Mouse (Mus musculus) CH12.LX (cell line): Measurements from ENCODE around the gene Mctp2. TPM values are rescaled to one million over a fixed set of nuclear protein-coding genes. Genes with fewer than 3 reads are reported as not detected.
A peak's percentile ranks its signal among the peaks of the same experiment; 100 is the strongest.

ENCODE experiments used
- DNase-seq: peaks from one replicate; pipeline ENCODE4 v3.0.0-alpha.2; 2013; ENCODE audit errors: extremely low read depth
- H3K27ac ChIP-seq: 2 replicates; pipeline ENCODE4 v1.5.1; 2012; ENCODE audit warnings: low read depth, mild to moderate bottlenecking, control low read depth, moderate library complexity; ENCODE audit not compliant: insufficient read depth
- H3K27me3 ChIP-seq: replicated peaks from 2 replicates; pipeline ENCODE3; 2012; ENCODE audit warnings: inconsistent platforms
- H3K36me3 ChIP-seq, 2 experiments: replicated peaks in 1 of 2; 2 replicates each; pipeline versions ENCODE3 to v1.6.1; 2012; ENCODE audit warnings: inconsistent platforms in 1 of 2, low read length in 1 of 2, mild to moderate bottlenecking in 1 of 2, mixed read lengths in 1 of 2, moderate library complexity in 1 of 2; ENCODE audit not compliant: control insufficient read depth in 1 of 2, insufficient read depth in 1 of 2
- H3K4me1 ChIP-seq, 2 experiments: 2 replicates each; pipeline ENCODE4 v1.6.1; 2012; ENCODE audit warnings: inconsistent platforms in 1 of 2, moderate library complexity in 1 of 2; ENCODE audit not compliant: insufficient read depth in 2 of 2, control insufficient read depth in 1 of 2
- H3K4me2 ChIP-seq: 2 replicates; pipeline ENCODE4 v1.6.1; 2012; ENCODE audit warnings: low read depth, mild to moderate bottlenecking, control low read depth; ENCODE audit not compliant: poor library complexity, insufficient read depth, severe bottlenecking
- H3K4me3 ChIP-seq, 3 experiments: fragments of 150-350 bp in 1 of 3; sonication (generic) in 1 of 3; replicated peaks in 1 of 3; 2 replicates each; pipeline versions ENCODE3 to v1.5.1; 2011 to 2012; ENCODE audit warnings: low read depth in 2 of 3, low read length in 2 of 3, mild to moderate bottlenecking in 2 of 3, moderate library complexity in 2 of 3, control low read depth in 1 of 3, improper control_type of control experiment in 1 of 3, inconsistent platforms in 1 of 3, mixed read lengths in 1 of 3; ENCODE audit not compliant: poor library complexity in 1 of 3
- H3K79me2 ChIP-seq: replicated peaks from 2 replicates; pipeline ENCODE4 v1.6.1; 2012; ENCODE audit warnings: mild to moderate bottlenecking, moderate library complexity; ENCODE audit not compliant: control insufficient read depth, poor library complexity, insufficient read depth, severe bottlenecking; ENCODE audit errors: extremely low read depth
- H3K9ac ChIP-seq: 2 replicates; pipeline ENCODE4 v1.6.1; 2012; ENCODE audit warnings: low read depth, mild to moderate bottlenecking, control low read depth, moderate library complexity; ENCODE audit not compliant: insufficient read depth
- H3K9me3 ChIP-seq: replicated peaks from 2 replicates; pipeline ENCODE3; 2012; ENCODE audit warnings: low read length, inconsistent platforms, mixed read lengths
- BHLHE40 ChIP-seq: IDR thresholded peaks from 2 replicates; pipeline ENCODE4 v1.6.1; 2011; ENCODE audit warnings: mild to moderate bottlenecking, low read depth, low read length, improper control_type of control experiment
- CHD1 ChIP-seq: IDR thresholded peaks from 2 replicates; pipeline ENCODE4 v1.6.1; 2012; ENCODE audit warnings: low read depth, low read length, improper control_type of control experiment, inconsistent platforms
- CHD2 ChIP-seq: IDR thresholded peaks from 2 replicates; pipeline ENCODE4 v1.6.1; 2011; ENCODE audit warnings: low read length, improper control_type of control experiment
- E2F4 ChIP-seq: IDR thresholded peaks from 2 replicates; pipeline ENCODE4 v1.6.1; 2011; ENCODE audit warnings: low read depth, low read length, improper control_type of control experiment; ENCODE audit not compliant: insufficient replicate concordance
- ELF1 ChIP-seq: IDR thresholded peaks from 2 replicates; pipeline ENCODE4 v1.6.1; 2014; ENCODE audit warnings: low read depth, mild to moderate bottlenecking, inconsistent platforms, low read length, improper control_type of control experiment
- EP300 ChIP-seq: IDR thresholded peaks from 2 replicates; pipeline ENCODE4 v1.6.1; 2011; ENCODE audit warnings: low read length, improper control_type of control experiment
- ETS1 ChIP-seq: conservative IDR thresholded peaks from 2 replicates; pipeline ENCODE4 v1.6.1; 2012; ENCODE audit warnings: low read depth, mild to moderate bottlenecking, inconsistent platforms, low read length, improper control_type of control experiment, moderate library complexity
- GABPA ChIP-seq: IDR thresholded peaks from 2 replicates; pipeline ENCODE4 v1.6.1; 2012; ENCODE audit warnings: low read depth, low read length, improper control_type of control experiment, inconsistent platforms; ENCODE audit not compliant: insufficient replicate concordance
- HCFC1 ChIP-seq: IDR thresholded peaks from 2 replicates; pipeline ENCODE4 v1.6.1; 2012; ENCODE audit warnings: low read depth, mild to moderate bottlenecking, inconsistent platforms, low read length, improper control_type of control experiment
- IRF4 ChIP-seq: IDR thresholded peaks from 2 replicates; pipeline ENCODE4 v1.6.1; 2014; ENCODE audit warnings: low read depth, mild to moderate bottlenecking, inconsistent platforms, low read length, improper control_type of control experiment
- JUN ChIP-seq: IDR thresholded peaks from 2 replicates; pipeline ENCODE4 v1.6.1; 2011; ENCODE audit warnings: low read depth, mild to moderate bottlenecking, low read length, improper control_type of control experiment, moderate library complexity; ENCODE audit not compliant: insufficient read depth
- JUND ChIP-seq: conservative IDR thresholded peaks from 2 replicates; pipeline ENCODE4 v1.6.1; 2011; ENCODE audit warnings: low read depth, low read length, improper control_type of control experiment
- MAFK ChIP-seq: IDR thresholded peaks from 2 replicates; pipeline ENCODE4 v1.6.1; 2011; ENCODE audit warnings: low read length, improper control_type of control experiment; ENCODE audit not compliant: insufficient replicate concordance
- MAZ ChIP-seq: IDR thresholded peaks from 2 replicates; pipeline ENCODE4 v1.6.1; 2012; ENCODE audit warnings: low read depth, mild to moderate bottlenecking, inconsistent platforms, low read length, improper control_type of control experiment, moderate library complexity
- MEF2A ChIP-seq: IDR thresholded peaks from 2 replicates; pipeline ENCODE4 v1.6.1; 2014; ENCODE audit warnings: low read depth, mild to moderate bottlenecking, inconsistent platforms, low read length, improper control_type of control experiment, borderline replicate concordance
- MYC ChIP-seq: IDR thresholded peaks from 2 replicates; pipeline ENCODE4 v1.6.1; 2011; ENCODE audit warnings: low read depth, mild to moderate bottlenecking, improper control_type of control experiment, low read length
- PAX5 ChIP-seq: IDR thresholded peaks from 2 replicates; pipeline ENCODE4 v1.6.1; 2012; ENCODE audit warnings: low read length, inconsistent platforms, mixed read lengths
- POLR2A ChIP-seq: IDR thresholded peaks from 2 replicates; pipeline ENCODE4 v1.6.1; 2011; ENCODE audit warnings: low read depth, mild to moderate bottlenecking, improper control_type of control experiment, low read length
- POLR2AphosphoS2 ChIP-seq: IDR thresholded peaks from 2 replicates; pipeline ENCODE4 v1.6.1; 2011; ENCODE audit warnings: low read depth, low read length, improper control_type of control experiment
- SIN3A ChIP-seq: IDR thresholded peaks from 2 replicates; pipeline ENCODE4 v1.6.1; 2012; ENCODE audit warnings: low read length, improper control_type of control experiment, inconsistent platforms
- SMC3 ChIP-seq: IDR thresholded peaks from 2 replicates; pipeline ENCODE4 v1.6.1; 2011; ENCODE audit warnings: low read depth, low read length, improper control_type of control experiment
- TCF12 ChIP-seq: IDR thresholded peaks from 2 replicates; pipeline ENCODE4 v1.6.1; 2014; ENCODE audit warnings: low read depth, mild to moderate bottlenecking, inconsistent platforms, low read length, improper control_type of control experiment
- UBTF ChIP-seq: IDR thresholded peaks from 2 replicates; pipeline ENCODE4 v1.6.1; 2012; ENCODE audit warnings: low read depth, mild to moderate bottlenecking, inconsistent platforms, low read length, improper control_type of control experiment, moderate library complexity
- USF1 ChIP-seq: IDR thresholded peaks from 2 replicates; pipeline ENCODE4 v1.6.1; 2014; ENCODE audit warnings: low read depth, mild to moderate bottlenecking, inconsistent platforms, low read length, improper control_type of control experiment
- USF2 ChIP-seq: conservative IDR thresholded peaks from 2 replicates; pipeline ENCODE4 v1.6.1; 2011; ENCODE audit warnings: low read depth, low read length, improper control_type of control experiment
- ZC3H11A ChIP-seq: IDR thresholded peaks from 2 replicates; pipeline ENCODE4 v1.6.1; 2012; ENCODE audit warnings: low read depth, mild to moderate bottlenecking, inconsistent platforms, low read length, improper control_type of control experiment
- ZMIZ1 ChIP-seq: IDR thresholded peaks from 2 replicates; pipeline ENCODE4 v1.6.1; 2012; ENCODE audit warnings: low read depth, mild to moderate bottlenecking, inconsistent platforms, low read length, improper control_type of control experiment
- ZNF384 ChIP-seq: IDR thresholded peaks from 2 replicates; pipeline ENCODE4 v1.6.1; 2012; ENCODE audit warnings: low read depth, low read length, improper control_type of control experiment, inconsistent platforms
- dilution Hi-C: fragments of 300-500 bp; cut with MboI; formaldehyde crosslinking; loops from 2 replicates; pipeline ENCODE4 v1.14.3; 2020; ENCODE audit warnings: low sequenced_read_pairs; ENCODE audit not compliant: extremely low pct_unique_long_range_greater_than_20kb, extremely low pct_ligation_motif_present
- in situ Hi-C: fragments of 300-500 bp; cut with MboI; formaldehyde crosslinking; loops from 3 replicates; pipeline ENCODE4 v1.14.3; 2019; ENCODE audit warnings: low sequenced_read_pairs, low pct_ligation_motif_present, low pct_unique_long_range_greater_than_20kb, mixed read lengths
- polyA plus RNA-seq: library from polyadenylated mRNA; unstranded; fragments of >175 nt; gene quantifications from 2 replicates; pipeline ENCODE4 v1.2.1, GENCODE M21; 2012; ENCODE audit warnings: low read depth; ENCODE audit not compliant: insufficient read length
- total RNA-seq, 2 experiments: library from RNA; depleted of rRNA; stranded (reverse); fragments of 300-350 nt in 1 of 2; fragments of >200 nt in 1 of 2; gene quantifications; 2 replicates each; pipeline ENCODE4 v1.2.3; 2012 to 2014

Mctp2 gene
- total and polyA plus RNA-seq, 3 experiments, result 0.23 to 0.48 (median 0.38) TPM

DNA sequence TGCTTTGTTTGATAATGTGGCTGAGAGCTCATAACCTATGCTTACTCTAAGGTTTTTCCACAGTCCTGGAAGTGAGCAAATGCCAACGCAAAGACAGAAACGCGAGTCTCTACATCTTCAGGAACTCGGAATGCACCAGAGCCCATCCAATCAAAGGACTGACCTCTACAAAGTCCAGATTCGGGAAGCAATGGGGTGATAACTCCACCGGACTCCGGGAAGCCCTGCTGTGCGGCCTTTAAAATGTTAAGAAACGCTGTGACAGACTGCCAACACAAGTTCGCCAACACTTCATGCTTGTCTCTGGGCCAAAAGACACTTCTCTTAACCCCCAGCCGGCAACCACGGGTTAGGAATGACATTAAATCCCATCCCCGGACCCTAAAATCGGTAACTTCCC is 437 bp downstream of the Mctp2 start:
- peaks cover 0 to 11% of the 10 kb centered on the region in 2 experiments; a peak in 2 of 4 replicates for H3K4me1 ChIP-seq
- H3K4me2 ChIP-seq, result no peak overlapping the region
- H3K27ac ChIP-seq, result no peak overlapping the region
- no peak overlapping the region for H3K9ac ChIP-seq
- no peaks in the 10 kb centered on the region for H3K27me3 ChIP-seq
- no peak for TF ChIP-seq SIN3A
- TF ChIP-seq MYC, result no peak
- no peak for TF ChIP-seq MAZ
- TF ChIP-seq IRF4, result no peak
- TF ChIP-seq ZNF384, result no peak
- TF ChIP-seq PAX5, result no peak
- no peak for TF ChIP-seq USF2
- H3K9me3 ChIP-seq, result no peaks in the 10 kb centered on the region
- H3K4me3 ChIP-seq, result peak overlapping the region in 1 of 3 experiments; percentile 43
- H3K36me3 ChIP-seq, result no peaks in the 10 kb centered on the region
- no peak for DNase-seq
- H3K79me2 ChIP-seq, result no peaks in the 10 kb centered on the region
- dilution Hi-C loops (no loop called here), in situ Hi-C loops (no loop called here)

DNA sequence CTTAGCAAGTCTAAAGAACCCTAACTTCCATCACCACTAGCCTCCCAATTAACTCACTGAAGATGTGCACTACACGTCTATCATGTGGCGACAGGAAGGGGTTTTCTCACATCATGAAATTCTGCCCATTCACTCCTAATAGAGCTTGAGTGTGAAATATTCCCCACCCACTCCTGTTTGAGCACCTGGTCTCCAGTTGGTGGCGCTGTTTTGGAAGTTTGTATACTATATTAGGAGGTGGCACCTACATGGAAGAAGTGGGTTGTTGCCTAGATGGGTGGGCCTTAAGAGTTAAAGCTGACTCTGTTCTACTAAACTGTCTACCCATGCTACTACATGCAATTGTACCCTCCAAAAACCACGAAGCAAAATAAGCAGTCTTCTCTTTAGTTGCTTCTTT is 4.7 kb downstream of the Mctp2 start:
- no peak for DNase-seq
- in situ Hi-C loops (no loop called here), dilution Hi-C loops (no loop called here)

DNA sequence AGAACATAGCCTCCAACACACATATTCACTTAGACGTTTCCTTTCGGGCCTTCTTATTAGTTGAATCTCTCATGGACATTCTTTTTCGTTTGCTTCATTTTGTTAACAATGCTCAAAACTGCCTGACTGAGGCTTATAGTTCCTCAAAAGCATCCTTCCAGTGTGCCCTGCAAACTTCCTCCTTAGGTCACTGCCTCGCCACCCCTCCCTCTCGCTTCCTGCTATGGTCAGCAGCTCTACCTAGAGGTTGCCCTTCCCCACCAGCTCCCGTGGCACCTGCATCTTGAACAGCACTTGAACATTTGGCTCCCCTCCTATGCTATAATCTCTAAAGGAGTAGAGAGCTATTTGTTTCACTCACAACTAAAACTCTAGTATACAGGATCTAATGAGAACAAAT is 6.7 kb downstream of the Mctp2 start:
- Histone ChIP-seq H3K4me3 (no peak overlapping the region), H3K27ac (no peak overlapping the region), H3K9ac (no peak overlapping the region), H3K4me1 (peaks cover 0 to 12% of the 10 kb centered on the region in 2 experiments; a peak in 2 of 4 replicates), H3K36me3 (no peaks in the 10 kb centered on the region), H3K79me2 (no peaks in the 10 kb centered on the region), H3K9me3 (no peaks in the 10 kb centered on the region), H3K4me2 (no peak overlapping the region), H3K27me3 (no peaks in the 10 kb centered on the region)
- dilution Hi-C loops, result no loop called here
- in situ Hi-C loops, result no loop called here
- DNase-seq, result no peak
- TF ChIP-seq POLR2AphosphoS2, result no peak
- TF ChIP-seq CHD1, result no peak
- TF ChIP-seq IRF4, result no peak
- no peak for TF ChIP-seq GABPA
- TF ChIP-seq USF1, result no peak
- no peak for TF ChIP-seq TCF12
- no peak for TF ChIP-seq SMC3
- no peak for TF ChIP-seq MEF2A
- TF ChIP-seq EP300, result no peak
- TF ChIP-seq UBTF, result no peak
- no peak for TF ChIP-seq ELF1
- TF ChIP-seq ZNF384, result no peak
- TF ChIP-seq CHD2, result no peak
- no peak for TF ChIP-seq ETS1
- no peak for TF ChIP-seq E2F4
- no peak for TF ChIP-seq JUN
- no peak for TF ChIP-seq JUND

More for the DNA sequence above, 4.7 kb downstream of the Mctp2 start:
- no peak overlapping the region for H3K4me2 ChIP-seq
- TF ChIP-seq E2F4, result no peak
- no peak for TF ChIP-seq POLR2A
- TF ChIP-seq ZMIZ1, result no peak
- TF ChIP-seq HCFC1, result no peak
- no peak for TF ChIP-seq ETS1
- no peak for TF ChIP-seq SIN3A
- no peak for TF ChIP-seq ELF1
- TF ChIP-seq CHD2, result no peak
- no peak for TF ChIP-seq ZC3H11A
- TF ChIP-seq BHLHE40, result no peak
- no peak for TF ChIP-seq MAFK
- no peak for TF ChIP-seq GABPA
- peaks cover 0 to 20% of the 10 kb centered on the region in 2 experiments; a peak in 2 of 4 replicates for H3K4me1 ChIP-seq
- no peaks in the 10 kb centered on the region for H3K79me2 ChIP-seq
- no peaks in the 10 kb centered on the region for H3K9me3 ChIP-seq
- no peak overlapping the region for H3K27ac ChIP-seq
- no peak overlapping the region for H3K4me3 ChIP-seq
- H3K9ac ChIP-seq, result no peak overlapping the region
- no peaks in the 10 kb centered on the region for H3K36me3 ChIP-seq
- H3K27me3 ChIP-seq, result no peaks in the 10 kb centered on the region
